Mouse (Mus musculus) effector memory CD4-positive, alpha-beta T cell, adult 7 months (primary cell): Measurements from ENCODE around the gene Aipl1. TPM values are rescaled to one million over a fixed set of nuclear protein-coding genes. Genes with fewer than 3 reads are reported as not detected.

Source experiments
- polyA plus RNA-seq: library from polyadenylated mRNA; unstranded; fragments of 100-300 nt; shearing (Covaris generic); gene quantifications from one replicate; pipeline ENCODE4 v1.2.1, GENCODE M21; 2017

The Aipl1 gene
- polyA plus RNA-seq: 0.22 TPM

GRCm38 (mm10) chr11:72037409-72037808 lies at the start of gene Aipl1:
Gene Aipl1, minus strand, starts transcription at chr11:72037509.

GRCm38 (mm10) chr11:72041768-72042607 lies 4.7 kb upstream of the Aipl1 start, which contains the start of gene Pimreg:
Gene Pimreg, plus strand, starts transcription at chr11:72042032.

Other genes with a start within 250 kb of the Aipl1 start
- 0.83 TPM for gene Pimreg, start 4.5 kb upstream of the Aipl1 start, polyA plus RNA-seq
- 0.54 TPM for gene Pitpnm3, start 98.3 kb upstream of the Aipl1 start, polyA plus RNA-seq
- gene Gm43951, start 169.3 kb upstream of the Aipl1 start, polyA plus RNA-seq: 0.17 TPM
- gene 4933427D14Rik, start 169.9 kb upstream of the Aipl1 start, polyA plus RNA-seq: 14.3 TPM
- 69.0 TPM for gene Txndc17, start 170.0 kb upstream of the Aipl1 start, polyA plus RNA-seq
- gene Med31, start 178.1 kb upstream of the Aipl1 start, polyA plus RNA-seq: 22.9 TPM
- gene Slc13a5, start 229.7 kb upstream of the Aipl1 start, polyA plus RNA-seq: not detected